Mouse (Mus musculus) MEL (cell line): ENCODE results near the gene Vtcn1. TPM values are rescaled to one million over a fixed set of nuclear protein-coding genes. Genes with fewer than 3 reads are reported as not detected.
A peak's percentile ranks its signal among the peaks of the same experiment; 100 is the strongest.

Source experiments
- DNase-seq: peaks from one replicate; pipeline ENCODE4 v3.0.0; 2011; ENCODE audit warnings: low read depth, low spot score
- H3K27ac ChIP-seq: 2 replicates; pipeline ENCODE4 v1.5.1; 2012; ENCODE audit warnings: low read depth, mild to moderate bottlenecking, control low read depth, low read length, moderate library complexity; ENCODE audit not compliant: control insufficient read depth
- H3K27me3 ChIP-seq, 2 experiments: fragments of 150-350 bp in 1 of 2; sonication (generic) in 1 of 2; 2 replicates each; pipeline ENCODE4 v1.6.1; 2012; ENCODE audit warnings: low read length in 2 of 2, mild to moderate bottlenecking in 2 of 2, improper control_type of control experiment in 1 of 2, moderate library complexity in 1 of 2; ENCODE audit not compliant: insufficient read depth in 2 of 2, control insufficient read depth in 1 of 2
- H3K36me3 ChIP-seq, 2 experiments: 2 replicates each; pipeline ENCODE4 v1.6.1; 2012 to 2014; ENCODE audit warnings: low read length in 2 of 2, improper control_type of control experiment in 1 of 2, inconsistent platforms in 1 of 2, mild to moderate bottlenecking in 1 of 2; ENCODE audit not compliant: insufficient read depth in 2 of 2, control insufficient read depth in 1 of 2
- H3K4me1 ChIP-seq, 2 experiments: fragments of 150-350 bp in 1 of 2; sonication (generic) in 1 of 2; 2 replicates each; pipeline ENCODE4 v1.6.1; 2012; ENCODE audit warnings: low read length in 2 of 2, improper control_type of control experiment in 1 of 2, mild to moderate bottlenecking in 1 of 2; ENCODE audit not compliant: insufficient read depth in 2 of 2, control insufficient read depth in 1 of 2
- H3K4me3 ChIP-seq, 2 experiments: fragments of 150-350 bp in 1 of 2; sonication (generic) in 1 of 2; 2 replicates each; pipeline ENCODE4 v1.5.1; 2012; ENCODE audit warnings: low read depth in 2 of 2, low read length in 2 of 2, mild to moderate bottlenecking in 2 of 2, moderate library complexity in 2 of 2, control low read depth in 1 of 2, improper control_type of control experiment in 1 of 2; ENCODE audit not compliant: control insufficient read depth in 1 of 2, insufficient read depth in 1 of 2
- H3K79me2 ChIP-seq: 2 replicates; pipeline ENCODE4 v1.6.1; 2012; ENCODE audit warnings: mild to moderate bottlenecking, low read length, moderate library complexity; ENCODE audit not compliant: control insufficient read depth, poor library complexity, insufficient read depth
- H3K9ac ChIP-seq: 2 replicates; pipeline ENCODE4 v1.6.1; 2012; ENCODE audit warnings: low read depth, mild to moderate bottlenecking, control low read depth, low read length, moderate library complexity; ENCODE audit not compliant: control insufficient read depth, poor library complexity, severe bottlenecking
- H3K9me3 ChIP-seq: fragments of 150-350 bp; sonication (generic); replicated peaks from 2 replicates; pipeline ENCODE4 v1.6.1; 2012; ENCODE audit warnings: mild to moderate bottlenecking, low read length, improper control_type of control experiment, moderate library complexity; ENCODE audit not compliant: insufficient read depth
- BHLHE40 ChIP-seq: IDR thresholded peaks from 2 replicates; pipeline ENCODE4 v1.6.1; 2012; ENCODE audit warnings: low read depth, mild to moderate bottlenecking, inconsistent platforms, low read length, improper control_type of control experiment, borderline replicate concordance
- CHD1 ChIP-seq: IDR thresholded peaks from 2 replicates; pipeline ENCODE4 v1.6.1; 2012; ENCODE audit warnings: low read depth, mild to moderate bottlenecking, inconsistent platforms, low read length, improper control_type of control experiment
- CHD2 ChIP-seq: IDR thresholded peaks from 2 replicates; pipeline ENCODE4 v1.6.1; 2011; ENCODE audit warnings: low read length, improper control_type of control experiment
- CTCF ChIP-seq, 3 experiments: IDR thresholded peaks in 2 of 3; conservative IDR thresholded peaks in 1 of 3; 2 replicates each; pipeline ENCODE4 v1.5.1; 2011 to 2012; ENCODE audit warnings: low read length in 3 of 3, low read depth in 2 of 3, mild to moderate bottlenecking in 2 of 3, improper control_type of control experiment in 1 of 3, inconsistent platforms in 1 of 3, mixed read lengths in 1 of 3, moderate library complexity in 1 of 3; ENCODE audit not compliant: control insufficient read depth in 1 of 3, insufficient read depth in 1 of 3, poor library complexity in 1 of 3, severe bottlenecking in 1 of 3
- E2F4 ChIP-seq: IDR thresholded peaks from 2 replicates; pipeline ENCODE4 v1.6.1; 2011; ENCODE audit warnings: low read depth, low read length, improper control_type of control experiment, borderline replicate concordance
- ELF1 ChIP-seq: IDR thresholded peaks from 2 replicates; pipeline ENCODE4 v1.6.1; 2014; ENCODE audit warnings: low read depth, mild to moderate bottlenecking, inconsistent platforms, low read length, improper control_type of control experiment, moderate library complexity
- EP300 ChIP-seq, 2 experiments: IDR thresholded peaks; 2 replicates each; pipeline ENCODE4 v1.6.1; 2011; ENCODE audit warnings: improper control_type of control experiment in 2 of 2, low read length in 2 of 2, low read depth in 1 of 2, mild to moderate bottlenecking in 1 of 2
- ETS1 ChIP-seq: IDR thresholded peaks from 2 replicates; pipeline ENCODE4 v1.6.1; 2012; ENCODE audit warnings: low read depth, mild to moderate bottlenecking, inconsistent platforms, low read length, improper control_type of control experiment, moderate library complexity
- GABPA ChIP-seq: IDR thresholded peaks from 2 replicates; pipeline ENCODE4 v1.6.1; 2012; ENCODE audit warnings: low read depth, mild to moderate bottlenecking, inconsistent platforms, low read length, improper control_type of control experiment, moderate library complexity
- GATA1 ChIP-seq: IDR thresholded peaks from 2 replicates; pipeline ENCODE4 v1.6.1; 2011; ENCODE audit warnings: low read depth, low read length, improper control_type of control experiment
- HCFC1 ChIP-seq: IDR thresholded peaks from 2 replicates; pipeline ENCODE4 v1.6.1; 2012; ENCODE audit warnings: low read depth, mild to moderate bottlenecking, inconsistent platforms, low read length, improper control_type of control experiment, moderate library complexity
- JUND ChIP-seq: IDR thresholded peaks from 2 replicates; pipeline ENCODE4 v1.6.1; 2011; ENCODE audit warnings: low read depth, mild to moderate bottlenecking, improper control_type of control experiment, low read length
- KAT2A ChIP-seq: conservative IDR thresholded peaks from 2 replicates; pipeline ENCODE4 v1.6.1; 2012; ENCODE audit warnings: low read depth, low read length, improper control_type of control experiment, inconsistent platforms
- MAFK ChIP-seq: IDR thresholded peaks from 2 replicates; pipeline ENCODE4 v1.6.1; 2011; ENCODE audit warnings: low read depth, mild to moderate bottlenecking, low read length, improper control_type of control experiment, borderline replicate concordance
- MAX ChIP-seq: IDR thresholded peaks from 2 replicates; pipeline ENCODE4 v1.6.1; 2011; ENCODE audit warnings: low read length, improper control_type of control experiment
- MEF2A ChIP-seq: IDR thresholded peaks from 2 replicates; pipeline ENCODE4 v1.6.1; 2014; ENCODE audit warnings: low read depth, mild to moderate bottlenecking, inconsistent platforms, low read length, improper control_type of control experiment; ENCODE audit not compliant: poor library complexity, insufficient replicate concordance, severe bottlenecking; ENCODE audit errors: extremely low read depth
- MYB ChIP-seq: IDR thresholded peaks from 2 replicates; pipeline ENCODE4 v1.6.1; 2011; ENCODE audit warnings: mild to moderate bottlenecking, low read depth, low read length, improper control_type of control experiment
- MYC ChIP-seq: IDR thresholded peaks from 2 replicates; pipeline ENCODE4 v1.6.1; 2011; ENCODE audit warnings: low read depth, mild to moderate bottlenecking, low read length, improper control_type of control experiment, moderate library complexity
- NELFE ChIP-seq: IDR thresholded peaks from 2 replicates; pipeline ENCODE4 v1.6.1; 2011; ENCODE audit warnings: low read depth, low read length, improper control_type of control experiment
- NRF1 ChIP-seq: IDR thresholded peaks from 2 replicates; pipeline ENCODE4 v1.6.1; 2014; ENCODE audit warnings: low read depth, mild to moderate bottlenecking, inconsistent platforms, low read length, improper control_type of control experiment, moderate library complexity; ENCODE audit not compliant: poor library complexity, insufficient read depth, severe bottlenecking
- POLR2A ChIP-seq, 2 experiments: IDR thresholded peaks; 2 replicates each; pipeline ENCODE4 v1.6.1; 2011 to 2012; ENCODE audit warnings: low read length in 2 of 2, mild to moderate bottlenecking in 2 of 2, control low read depth in 1 of 2, improper control_type of control experiment in 1 of 2, low read depth in 1 of 2, moderate library complexity in 1 of 2; ENCODE audit not compliant: control insufficient read depth in 1 of 2, insufficient read depth in 1 of 2, poor library complexity in 1 of 2
- POLR2AphosphoS2 ChIP-seq: IDR thresholded peaks from 2 replicates; pipeline ENCODE4 v1.6.1; 2011; ENCODE audit warnings: low read length, improper control_type of control experiment
- POLR2AphosphoS5 ChIP-seq: IDR thresholded peaks from 2 replicates; pipeline ENCODE4 v1.6.1; 2012; ENCODE audit warnings: low read depth, borderline replicate concordance, mild to moderate bottlenecking, inconsistent platforms, low read length, moderate library complexity, mixed read lengths
- RAD21 ChIP-seq: IDR thresholded peaks from 2 replicates; pipeline ENCODE4 v1.6.1; 2011; ENCODE audit warnings: mild to moderate bottlenecking, low read depth, low read length, improper control_type of control experiment
- RCOR1 ChIP-seq: IDR thresholded peaks from 2 replicates; pipeline ENCODE4 v1.6.1; 2012; ENCODE audit warnings: low read depth, mild to moderate bottlenecking, inconsistent platforms, low read length, improper control_type of control experiment
- TAL1 ChIP-seq: IDR thresholded peaks from 2 replicates; pipeline ENCODE4 v1.6.1; 2012; ENCODE audit warnings: mild to moderate bottlenecking, inconsistent platforms, low read length, moderate library complexity, mixed read lengths
- TBP ChIP-seq: IDR thresholded peaks from 2 replicates; pipeline ENCODE4 v1.8.0; 2011; ENCODE audit warnings: low read depth, low read length, improper control_type of control experiment
- TCF12 ChIP-seq: IDR thresholded peaks from 2 replicates; pipeline ENCODE4 v1.6.1; 2014; ENCODE audit warnings: low read depth, mild to moderate bottlenecking, inconsistent platforms, low read length, improper control_type of control experiment, moderate library complexity
- UBTF ChIP-seq: IDR thresholded peaks from 2 replicates; pipeline ENCODE4 v1.6.1; 2012; ENCODE audit warnings: low read depth, mild to moderate bottlenecking, inconsistent platforms, low read length, improper control_type of control experiment, moderate library complexity, borderline replicate concordance; ENCODE audit not compliant: insufficient read depth
- ZC3H11A ChIP-seq: IDR thresholded peaks from 2 replicates; pipeline ENCODE4 v1.6.1; 2012; ENCODE audit warnings: low read depth, mild to moderate bottlenecking, inconsistent platforms, low read length, improper control_type of control experiment
- ZKSCAN1 ChIP-seq: IDR thresholded peaks from 2 replicates; pipeline ENCODE4 v1.6.1; 2012; ENCODE audit warnings: low read depth, mild to moderate bottlenecking, inconsistent platforms, low read length, improper control_type of control experiment, moderate library complexity
- ZMIZ1 ChIP-seq: IDR thresholded peaks from 2 replicates; pipeline ENCODE4 v1.6.1; 2012; ENCODE audit warnings: low read depth, mild to moderate bottlenecking, inconsistent platforms, low read length, improper control_type of control experiment, moderate library complexity
- polyA plus RNA-seq, 2 experiments: library from polyadenylated mRNA; stranded (reverse) in 1 of 2; unstranded in 1 of 2; fragments of >175 nt in 1 of 2; fragments of >200 nt in 1 of 2; gene quantifications; 2 replicates each; pipeline versions ENCODE4 v1.2.1 to v1.2.4; 2012; ENCODE audit warnings: low replicate concordance in 2 of 2, low read depth in 1 of 2; ENCODE audit not compliant: insufficient read length in 2 of 2, insufficient read depth in 1 of 2, missing spikeins in 1 of 2
- total RNA-seq: library from RNA; depleted of rRNA; stranded (reverse); fragments of 300-350 nt; gene quantifications from 2 replicates; pipeline ENCODE4 v1.2.3, GENCODE M21; 2012

Gene Vtcn1
- total and polyA plus RNA-seq, 3 experiments, result not detected

- Histone ChIP-seq H3K79me2 (no peaks in the 10 kb centered on the region), H3K4me3 (no peak overlapping the region), H3K9ac (no peak overlapping the region)
- TF ChIP-seq BHLHE40 (no peak), ZMIZ1 (no peak), MYC (no peak), EP300 (IDR thresholded peaks at IDR 0.05; ENCODE audit: low read depth in 1 of 2, low read length in 2 of 2) (peak; percentile 69 to 73), RAD21 (no peak), GATA1 (peak; percentile 72), ETS1 (peak; percentile 35; the same call in 1 of the 2 replicates), RCOR1 (peak; percentile 72), CTCF (IDR thresholded peaks at IDR 0.05 in 2 of 3, conservative IDR thresholded peaks at IDR 0.05 in 1 of 3; ENCODE audit: control insufficient read depth in 1 of 3, insufficient read depth in 1 of 3, low read depth in 2 of 3, low read length in 3 of 3, poor library complexity in 1 of 3, severe bottlenecking in 1 of 3) (no peak), NRF1 (no peak), POLR2A (IDR thresholded peaks at IDR 0.05; ENCODE audit: control insufficient read depth in 1 of 2, insufficient read depth in 1 of 2, low read depth in 1 of 2, low read length in 2 of 2, poor library complexity in 1 of 2) (no peak), E2F4 (no peak), KAT2A (no peak), NELFE (no peak), CHD2 (no peak), MAX (no peak), CHD1 (no peak), ZKSCAN1 (no peak), TAL1 (peak; percentile 51), TBP (no peak), UBTF (no peak), MEF2A (no peak), MYB (no peak), ZC3H11A (no peak), JUND (no peak), GABPA (no peak), MAFK (0 out of 2 replicates have a peak, but pooled peaks have one; percentile 13), POLR2AphosphoS5 (no peak), TCF12 (peak; percentile 82), POLR2AphosphoS2 (no peak), HCFC1 (no peak), ELF1 (no peak)
- TF ChIP-seq, all 39 proteins: peak for 7
- H3K4me1 ChIP-seq, result peaks cover 0 to 5% of the 10 kb centered on the region in 2 experiments; a peak in 2 of 4 replicates
- peak; percentile 60 for DNase-seq
- H3K36me3 ChIP-seq, result peaks cover 0 to 4% of the 10 kb centered on the region in 2 experiments; a peak in 2 of 4 replicates
- H3K9me3 ChIP-seq, result no peaks in the 10 kb centered on the region
- H3K27ac ChIP-seq, result no peak overlapping the region
- H3K27me3 ChIP-seq, result peaks cover 0 to 1% of the 10 kb centered on the region in 2 experiments; a peak in 1 of 4 replicates
These were observed 33.6 kb upstream of the Vtcn1 start for GRCm38 (mm10) chr3:100791670-100792069.
